Mouse (Mus musculus) kidney, adult 11 months (tissue): ENCODE measurements around the gene Cap1.

ENCODE experiments used
- DNase-seq: peaks from one replicate; pipeline ENCODE4 v3.0.0; 2022

The Cap1 gene

GRCm38 (mm10) chr4:122885768-122886578 is at the start of gene Cap1:
Gene Cap1 (minus strand): TSS chr4:122886056.
- peak; percentile 99 for DNase-seq

GRCm38 (mm10) chr4:122933857-122934256 is 48.0 kb upstream of the Cap1 start:
- peak; percentile 23 for DNase-seq

DNA sequence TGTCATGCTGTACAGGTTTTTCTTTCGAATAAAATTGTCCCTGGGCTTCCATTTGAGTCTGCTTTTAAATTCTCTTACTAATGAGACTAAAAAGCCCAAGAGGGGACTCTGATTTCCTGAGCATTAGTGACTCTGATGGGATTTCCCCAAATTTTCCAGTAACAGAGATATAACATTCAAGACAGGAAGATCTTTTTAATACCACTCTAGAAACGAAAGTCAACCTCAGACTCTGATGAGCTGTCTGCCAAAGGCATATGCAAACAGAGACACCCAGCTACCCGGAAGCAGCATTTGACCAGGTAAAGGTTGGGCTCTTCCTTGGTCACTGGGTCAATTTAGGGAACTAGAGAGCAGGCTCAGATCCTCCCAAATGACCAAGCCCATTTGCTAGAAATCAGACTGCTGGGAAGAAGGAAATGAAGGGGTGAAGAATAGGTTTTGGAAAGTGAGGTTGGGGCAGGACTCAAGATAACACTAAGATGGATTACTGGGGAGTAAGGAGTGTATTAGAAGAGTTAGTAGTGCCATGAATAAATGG is 47.3 kb upstream of the Cap1 start:
- no peak for DNase-seq

DNA sequence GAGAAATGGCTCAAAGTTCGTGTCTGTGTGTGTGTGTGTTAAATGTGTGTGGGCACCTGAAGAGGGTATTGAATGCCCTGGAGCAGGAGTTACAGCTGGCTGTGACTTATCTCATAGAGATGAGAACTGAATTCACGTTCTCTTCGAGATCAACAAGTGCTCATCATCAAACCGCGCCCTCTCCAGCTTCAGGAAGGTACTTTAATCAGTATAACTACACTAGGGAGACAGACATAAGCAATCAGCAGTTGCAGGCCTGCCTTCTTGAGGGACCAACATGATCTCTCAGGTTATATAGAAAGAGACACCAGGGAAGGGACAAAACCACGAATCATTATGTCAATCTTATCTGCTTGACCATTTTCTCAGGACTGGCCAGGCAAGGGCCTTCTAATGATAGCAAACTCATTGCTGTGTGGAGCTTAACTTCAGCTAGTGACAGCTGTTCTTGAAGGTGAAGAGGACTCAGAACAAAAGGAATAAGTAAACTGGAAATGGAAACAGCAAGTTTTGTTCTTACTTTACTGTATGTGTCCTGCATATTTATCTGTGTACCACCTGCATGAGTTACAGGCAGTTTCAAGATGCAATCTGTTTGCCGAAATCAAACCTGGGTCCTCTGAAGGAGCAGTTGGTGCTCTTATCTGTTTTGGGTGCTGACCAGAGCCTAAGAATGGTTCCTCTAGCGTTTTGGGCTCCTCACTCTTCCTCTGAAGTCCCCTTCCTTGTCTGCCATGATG is 46.6 kb upstream of the Cap1 start:
- no peak for DNase-seq

GRCm38 (mm10) chr4:122930939-122931590 is 45.2 kb upstream of the Cap1 start:
- no peak for DNase-seq

GRCm38 (mm10) chr4:122923392-122924344 is 37.8 kb upstream of the Cap1 start:
- peak; percentile 57 for DNase-seq

GRCm38 (mm10) chr4:122922841-122923240 is 37.0 kb upstream of the Cap1 start:
- no peak for DNase-seq

- no peak for DNase-seq
These were observed 30.1 kb upstream of the Cap1 start for GRCm38 (mm10) chr4:122915985-122916384.

- DNase-seq = no peak
These were observed 28.3 kb upstream of the Cap1 start for GRCm38 (mm10) chr4:122914186-122914585.

- DNase-seq = no peak
These were observed 26.8 kb upstream of the Cap1 start for GRCm38 (mm10) chr4:122912613-122913012.

- no peak for DNase-seq
These were observed 24.7 kb upstream of the Cap1 start for GRCm38 (mm10) chr4:122910577-122910976.

GRCm38 (mm10) chr4:122909572-122910189 is 23.8 kb upstream of the Cap1 start:
- no peak for DNase-seq

GRCm38 (mm10) chr4:122905359-122905758 is 19.5 kb upstream of the Cap1 start:
- no peak for DNase-seq

DNA sequence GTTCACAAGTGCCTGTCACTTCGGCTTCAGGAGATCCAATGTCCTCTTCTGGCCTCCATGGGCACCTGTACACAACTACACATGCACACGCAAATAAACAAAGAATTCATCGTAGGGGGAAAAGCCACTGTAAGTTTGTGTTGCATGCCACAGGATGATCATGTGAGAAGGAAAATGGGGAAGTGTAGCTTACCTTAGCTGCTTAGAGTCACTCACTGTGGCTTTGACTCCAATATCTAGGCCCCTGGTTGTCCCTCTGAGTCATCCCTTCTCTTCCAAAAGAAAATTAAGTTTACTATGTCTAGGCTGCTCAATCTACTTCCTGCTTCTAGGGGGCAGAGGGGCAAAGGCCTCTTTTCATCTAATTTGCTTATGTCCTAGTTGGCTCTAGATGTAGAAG is 17.9 kb upstream of the Cap1 start:
- no peak for DNase-seq

DNA sequence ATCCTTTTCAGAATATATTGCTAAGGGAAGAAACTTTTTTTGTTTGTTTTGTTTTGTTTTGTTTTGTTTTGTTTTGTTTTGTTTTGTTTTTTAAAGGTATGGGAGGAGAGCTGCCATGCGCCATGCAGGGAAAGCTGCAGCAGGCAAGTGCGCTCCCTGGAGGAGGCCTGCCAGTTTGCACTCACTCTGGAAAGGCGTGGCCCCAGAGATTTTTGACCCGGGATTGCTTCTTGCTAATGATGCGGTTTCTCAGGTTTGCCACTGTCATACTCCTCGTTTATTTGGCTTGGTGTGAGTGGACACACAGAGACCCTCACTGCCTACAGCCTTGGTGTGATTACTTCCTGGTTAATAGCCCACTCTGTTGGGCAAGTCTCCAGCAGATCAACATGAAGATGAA is 16.3 kb upstream of the Cap1 start:
- no peak for DNase-seq

- DNase-seq = peak; percentile 43
These were observed 12.5 kb upstream of the Cap1 start for GRCm38 (mm10) chr4:122898313-122898712.

DNA sequence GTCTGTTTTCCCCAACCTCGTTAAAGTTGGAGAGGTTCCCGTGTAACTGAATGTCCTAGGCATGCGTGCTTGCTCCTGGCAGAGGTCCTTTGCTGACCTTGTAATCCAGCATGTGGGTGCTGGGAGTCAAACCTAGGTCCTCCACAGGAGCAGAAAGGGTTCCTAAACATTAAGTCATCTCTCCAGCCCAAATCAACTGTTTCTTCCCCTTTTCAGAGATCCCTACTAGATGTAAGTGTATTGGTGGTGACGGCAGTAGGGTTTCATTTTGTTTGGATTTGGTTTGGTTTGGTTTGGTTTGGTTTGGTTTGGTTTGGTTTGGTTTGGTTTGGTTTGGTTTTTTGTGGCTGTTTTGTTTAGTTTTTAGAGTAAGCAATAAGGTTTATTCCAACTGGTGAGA is 11.9 kb upstream of the Cap1 start:
- no peak for DNase-seq

GRCm38 (mm10) chr4:122892157-122892556 is 6.3 kb upstream of the Cap1 start:
- DNase-seq = no peak

DNA sequence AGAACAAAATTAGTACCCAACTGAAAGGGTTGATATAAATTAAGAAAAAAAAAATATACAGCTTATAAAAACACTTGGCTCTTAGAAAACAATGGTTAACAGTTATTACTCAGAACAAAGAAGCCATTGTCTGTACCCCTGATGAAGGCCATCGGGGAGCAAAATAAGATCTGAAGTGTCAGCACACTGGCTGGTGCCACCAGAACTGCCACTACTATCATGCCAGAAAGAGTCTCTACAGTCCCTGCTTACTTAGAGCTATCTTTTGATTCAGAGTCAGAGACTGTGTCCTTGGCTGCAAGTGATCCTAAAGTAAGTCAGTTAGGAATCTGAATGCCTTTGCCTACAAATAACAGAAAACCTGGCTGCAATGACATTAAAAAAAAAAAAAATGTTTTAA is 5.7 kb upstream of the Cap1 start:
- DNase-seq = no peak

DNA sequence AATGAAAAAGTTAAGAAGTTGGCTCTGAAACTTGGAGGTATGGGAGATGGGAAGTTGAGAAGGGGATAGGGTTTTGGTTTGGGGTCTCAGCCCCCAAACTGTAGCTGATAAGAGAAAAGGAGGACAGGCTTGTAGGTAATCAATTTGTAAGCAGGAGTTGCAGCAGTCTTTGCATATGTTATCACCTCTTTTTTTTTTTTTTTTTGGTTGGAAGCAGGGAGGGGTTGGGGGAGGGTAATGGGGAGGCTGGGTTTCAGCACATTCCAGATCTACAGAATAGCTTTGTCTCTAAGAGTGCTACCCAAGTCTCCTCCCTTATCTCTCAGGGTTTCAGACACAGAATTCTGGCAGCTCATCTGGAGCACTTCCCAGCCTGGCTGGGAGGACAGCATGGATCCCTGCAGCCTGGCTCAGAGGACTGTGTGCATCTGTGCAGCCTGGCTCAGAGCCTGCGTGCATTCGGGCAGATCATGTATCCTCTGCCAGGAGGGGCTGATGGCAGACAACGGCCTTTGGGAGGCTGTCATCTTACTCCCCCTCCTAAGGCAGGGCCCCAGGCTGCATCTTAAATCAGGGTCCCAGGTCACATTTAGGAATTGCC is 5.1 kb upstream of the Cap1 start:
- DNase-seq = peak; percentile 27

- DNase-seq = no peak
These were observed 1.5 kb upstream of the Cap1 start for GRCm38 (mm10) chr4:122887336-122887735.
